ENCODE assay signal across 10 mouse cellular contexts in the genomic region with DNA sequence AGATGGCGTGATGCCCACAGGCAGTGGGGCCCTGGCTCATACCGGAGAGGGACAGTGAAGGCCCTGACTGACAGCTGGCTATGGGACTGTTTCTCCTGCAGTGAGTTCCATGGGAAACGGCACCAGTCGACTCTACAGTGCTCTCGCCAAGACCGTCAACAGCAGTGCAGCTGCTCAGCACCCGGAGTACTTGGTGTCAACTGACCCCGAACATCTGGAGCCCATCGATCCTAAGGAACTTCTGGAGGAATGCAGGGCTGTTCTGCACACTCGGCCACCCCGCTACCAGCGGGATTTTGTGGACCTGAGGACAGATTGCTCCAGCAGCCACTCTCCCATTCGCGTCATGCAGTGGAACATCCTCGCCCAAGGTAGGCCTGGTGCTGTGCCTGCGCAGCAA. TPM values are rescaled to one million over a fixed set of nuclear protein-coding genes. Genes with fewer than 3 reads are reported as not detected.
A peak's percentile ranks its signal among the peaks of the same experiment; 100 is the strongest.
DNase-seq lines count a peak whose midpoint lies in the region; ATAC-seq and TF ChIP-seq lines count a peak whose summit lies in the region.
"Had no signal": no experiment of that assay in that cellular context is flagged by ENCODE, and none has a peak within 500 bp of the region (broad histone marks: within the 10 kb centered on the region; RNA-seq: fewer than 3 reads in every experiment).

No protein-coding gene starts in this region.

- ATAC-seq in forebrain, embryonic 11.5 days (replicated peaks; ENCODE audit: low FRiP score), result no peak
- 0 out of 2 replicates have a peak, but pooled peaks have one; percentile 30 for ATAC-seq in liver, embryonic 15.5 days (ENCODE audit: insufficient read depth)
- peak; percentile 75; the same call in 1 of the 2 replicates for ATAC-seq in limb, embryonic 13.5 days (ENCODE audit: low FRiP score, low read depth)
- ATAC-seq in stomach, postnatal 0 days (ENCODE audit: low FRiP score, low TSS enrichment), result peak; percentile 59

- H3K4me2 ChIP-seq in forebrain, embryonic 11.5 days (ENCODE audit: low read depth, low read length, severe bottlenecking), result no peak overlapping the region
- no peak overlapping the region for H3K4me2 ChIP-seq in liver, embryonic 15.5 days
- no peak overlapping the region for H3K4me2 ChIP-seq in limb, embryonic 13.5 days (replicated peaks)
- no peak overlapping the region for H3K4me2 ChIP-seq in stomach, postnatal 0 days (replicated peaks; ENCODE audit: low read depth)

- no peaks in the 10 kb centered on the region for H3K9me3 ChIP-seq in forebrain, embryonic 11.5 days (ENCODE audit: control insufficient read depth, low read length)
- H3K9me3 ChIP-seq in forebrain, embryonic 10.5 days, result no peaks in the 10 kb centered on the region
- no peaks in the 10 kb centered on the region for H3K9me3 ChIP-seq in liver, embryonic 15.5 days (replicated peaks)
- no peaks in the 10 kb centered on the region for H3K9me3 ChIP-seq in limb, embryonic 13.5 days
- H3K9me3 ChIP-seq in stomach, postnatal 0 days (ENCODE audit: control insufficient read depth, low read length), result no peaks in the 10 kb centered on the region
- H3K9me3 ChIP-seq: megakaryocyte, embryonic 14.5 days had no signal

- H3K9ac ChIP-seq in forebrain, embryonic 11.5 days (ENCODE audit: low read length), result no peak overlapping the region
- H3K9ac ChIP-seq in liver, embryonic 15.5 days, result no peak overlapping the region
- H3K9ac ChIP-seq in limb, embryonic 13.5 days, result peak overlapping the region; percentile 31; the same call in 1 of the 2 replicates
- H3K9ac ChIP-seq in stomach, postnatal 0 days (ENCODE audit: low read length), result no peak overlapping the region

- DNase-seq in forebrain, embryonic 11.5 days (ENCODE audit: low spot score), result peak; percentile 50
- no peak for DNase-seq in forebrain, embryonic 10.5 days (ENCODE audit: extremely low spot score, low spot score)
- DNase-seq in liver, result no peak
- no peak for DNase-seq in stomach, postnatal 0 days (ENCODE audit: low spot score)
- DNase-seq in left cerebral cortex, postnatal 10 days (ENCODE audit: extremely low spot score in 1 of 2, low spot score in 2 of 2), result no peak
- no peak for DNase-seq in T-cell, adult 2 months (ENCODE audit: low spot score)

- TF ChIP-seq CTCF in stomach, postnatal 0 days (IDR thresholded peaks at IDR 0.05; ENCODE audit: low read depth), result no peak

- intact Hi-C loops in left cerebral cortex, postnatal 10 days (cut with DNase I), result no loop called here

- no peak overlapping the region for H3K27ac ChIP-seq in forebrain, embryonic 11.5 days (ENCODE audit: low read depth, low read length)
- H3K27ac ChIP-seq in forebrain, embryonic 10.5 days, result no peak overlapping the region
- H3K27ac ChIP-seq in liver, embryonic 15.5 days (replicated peaks), result no peak overlapping the region
- H3K27ac ChIP-seq in limb, embryonic 13.5 days, result 0 out of 2 replicates have a peak overlapping the region, but pooled peaks have one; percentile 1
- H3K27ac ChIP-seq in stomach, postnatal 0 days (replicated peaks), result no peak overlapping the region
- H3K27ac ChIP-seq: heart, adult 2 months had no signal

- no peak for TF ChIP-seq EP300 in stomach, postnatal 0 days (optimal IDR thresholded peaks at IDR 0.05)

- H3K4me1 ChIP-seq in forebrain, embryonic 11.5 days (replicated peaks; ENCODE audit: control insufficient read depth, insufficient read depth, low read length), result no peaks in the 10 kb centered on the region
- H3K4me1 ChIP-seq in forebrain, embryonic 10.5 days, result no peaks in the 10 kb centered on the region
- H3K4me1 ChIP-seq in liver, embryonic 15.5 days (replicated peaks), result no peaks in the 10 kb centered on the region
- peaks cover 4% of the 10 kb centered on the region; the same call in 1 of the 2 replicates for H3K4me1 ChIP-seq in limb, embryonic 13.5 days
- H3K4me1 ChIP-seq in stomach, postnatal 0 days (replicated peaks; ENCODE audit: control insufficient read depth, insufficient read depth), result no peaks in the 10 kb centered on the region

- H3K27me3 ChIP-seq in forebrain, embryonic 11.5 days (ENCODE audit: control insufficient read depth, insufficient read depth, low read length), result no peaks in the 10 kb centered on the region
- no peaks in the 10 kb centered on the region for H3K27me3 ChIP-seq in forebrain, embryonic 10.5 days (ENCODE audit: poor library complexity, severe bottlenecking)
- H3K27me3 ChIP-seq in liver, embryonic 15.5 days, result no peaks in the 10 kb centered on the region
- H3K27me3 ChIP-seq in limb, embryonic 13.5 days, result no peaks in the 10 kb centered on the region
- no peaks in the 10 kb centered on the region for H3K27me3 ChIP-seq in stomach, postnatal 0 days (ENCODE audit: control insufficient read depth, insufficient read depth, low read length)
- H3K27me3 ChIP-seq: megakaryocyte, embryonic 14.5 days had no signal

- WGBS in forebrain, embryonic 11.5 days, result 90% methylated on average over 16 of the region's 16 CpGs
- 87% methylated on average over 16 of the region's 16 CpGs for WGBS in forebrain, embryonic 10.5 days
- WGBS in liver, embryonic 15.5 days (ENCODE audit: insufficient replicate concordance), result 89% methylated on average over 16 of the region's 16 CpGs
- 54% methylated on average over 16 of the region's 16 CpGs for WGBS in limb, embryonic 13.5 days
- WGBS in stomach, postnatal 0 days, result 60% methylated on average over 16 of the region's 16 CpGs

- H3K36me3 ChIP-seq in forebrain, embryonic 11.5 days (ENCODE audit: control insufficient read depth, insufficient read depth, low read length), result no peaks in the 10 kb centered on the region; the same call in none of the 2 replicates
- peaks cover 71% of the 10 kb centered on the region for H3K36me3 ChIP-seq in forebrain, embryonic 10.5 days (replicated peaks)
- peaks cover 75% of the 10 kb centered on the region for H3K36me3 ChIP-seq in liver, embryonic 15.5 days (replicated peaks)
- peaks cover 51% of the 10 kb centered on the region for H3K36me3 ChIP-seq in limb, embryonic 13.5 days
- peaks cover 6% of the 10 kb centered on the region; the same call in 1 of the 2 replicates for H3K36me3 ChIP-seq in stomach, postnatal 0 days (ENCODE audit: control insufficient read depth, insufficient read depth, low read length)

- no peak overlapping the region for H3K4me3 ChIP-seq in forebrain, embryonic 11.5 days (ENCODE audit: low read depth, low read length)
- H3K4me3 ChIP-seq in forebrain, embryonic 10.5 days, result no peak overlapping the region
- H3K4me3 ChIP-seq in liver, embryonic 15.5 days (replicated peaks), result no peak overlapping the region
- no peak overlapping the region for H3K4me3 ChIP-seq in limb, embryonic 13.5 days
- H3K4me3 ChIP-seq in stomach, postnatal 0 days (ENCODE audit: low read depth, low read length), result no peak overlapping the region
- H3K4me3 ChIP-seq: heart, adult 2 months; megakaryocyte, embryonic 14.5 days had no signal

RNA-seq across cellular contexts. Expression of a gene that starts 23.5 kb away (rescaled TPM):
- polyA plus RNA-seq in forebrain, embryonic 11.5 days (2014; fragmentation: Nextera tagmentation; extraction: Ambion mirVana), result 14.7 and 15.2 TPM in 2 replicates
- 11.2 and 11.3 TPM in 2 replicates for polyA plus RNA-seq in forebrain, embryonic 10.5 days (2016; fragmentation: Nextera tagmentation; extraction: Ambion mirVana)
- polyA plus RNA-seq in liver, embryonic 15.5 days (2015; fragmentation: Nextera tagmentation; extraction: Ambion mirVana), result 22.0 and 24.2 TPM in 2 replicates
- 10.0 and 10.4 TPM in 2 replicates for polyA plus RNA-seq in limb, embryonic 13.5 days (2015; fragmentation: Nextera tagmentation; extraction: Ambion mirVana)
- 7.5 and 9.2 TPM in 2 replicates for polyA plus RNA-seq in stomach, postnatal 0 days (2015; fragmentation: Nextera tagmentation; extraction: Ambion mirVana)
- total RNA-seq in left cerebral cortex, postnatal 10 days (2021), result 10 to 100 TPM; 49.0 to 51.0 TPM
